Mouse (Mus musculus) limb, embryonic 15.5 days (tissue): ENCODE measurements around the gene Ubqln3. TPM values are rescaled to one million over a fixed set of nuclear protein-coding genes. Genes with fewer than 3 reads are reported as not detected.

ENCODE experiments used
- ATAC-seq: fragments of 200-750 bp; cut with Nextera tagmentation; 2 replicates; pipeline ENCODE4 v1.8.0; 2017; ENCODE audit warnings: low read depth, moderate TSS enrichment; ENCODE audit not compliant: insufficient number of reproducible peaks, low FRiP score, low TSS enrichment
- H3K27ac ChIP-seq: fragments of 300-500 bp; sonication (generic); 2 replicates; pipeline ENCODE4 v1.5.1; 2015; ENCODE audit warnings: moderate library complexity, mild to moderate bottlenecking, inconsistent platforms
- H3K27me3 ChIP-seq: fragments of 300-500 bp; sonication (generic); 2 replicates; pipeline ENCODE4 v1.6.1; 2015; ENCODE audit warnings: inconsistent platforms
- H3K36me3 ChIP-seq: fragments of 300-500 bp; sonication (generic); 2 replicates; pipeline ENCODE4 v1.6.1; 2015; ENCODE audit warnings: inconsistent platforms
- H3K4me1 ChIP-seq: fragments of 300-500 bp; sonication (generic); 2 replicates; pipeline ENCODE4 v1.6.1; 2015; ENCODE audit warnings: inconsistent platforms
- H3K4me2 ChIP-seq: fragments of 300-500 bp; sonication (generic); 2 replicates; pipeline ENCODE4 v1.6.1; 2015; ENCODE audit warnings: mild to moderate bottlenecking, inconsistent platforms
- H3K4me3 ChIP-seq: fragments of 300-500 bp; sonication (generic); 2 replicates; pipeline ENCODE4 v1.5.1; 2015; ENCODE audit warnings: mild to moderate bottlenecking, inconsistent platforms
- H3K9ac ChIP-seq: fragments of 300-500 bp; sonication (generic); 2 replicates; pipeline ENCODE4 v1.6.1; 2015; ENCODE audit warnings: inconsistent platforms
- H3K9me3 ChIP-seq: fragments of 300-500 bp; sonication (generic); 2 replicates; pipeline ENCODE4 v1.6.1; 2016; ENCODE audit warnings: inconsistent platforms
- WGBS: fragments of 180-500 bp; shearing (Covaris S2); methylation state at CpG from one replicate; pipeline ENCODE4 v1.1.7; 2015; 5-methylcytosine and 5-hydroxymethylcytosine counted together
- polyA plus RNA-seq: library from polyadenylated mRNA; unstranded; fragments of >200 nt; fragmentation: Nextera tagmentation; extraction: Ambion mirVana; gene quantifications from 2 replicates; pipeline ENCODE4 v1.2.1, GENCODE M21; 2015

Gene Ubqln3
- polyA plus RNA-seq: not detected in 2 replicates

GRCm38 (mm10) chr7:104143179-104143578 lies at the start of gene Ubqln3:
Gene Ubqln3, minus strand, starts transcription at chr7:104143279.
- H3K36me3 ChIP-seq: no peaks in the 10 kb centered on the region
- WGBS: 70% methylated on average over 3 of the region's 3 CpGs
- H3K4me2 ChIP-seq: no peak within 1 kb of the TSS
- H3K4me1 ChIP-seq: no peaks in the 10 kb centered on the region
- no peaks in the 10 kb centered on the region for H3K27me3 ChIP-seq
- no peak within 1 kb of the TSS for H3K4me3 ChIP-seq
- no peak for ATAC-seq
- no peak within 1 kb of the TSS for H3K9ac ChIP-seq
- H3K27ac ChIP-seq: no peak within 1 kb of the TSS
- H3K9me3 ChIP-seq: no peaks in the 10 kb centered on the region

GRCm38 (mm10) chr7:104191275-104191674 lies 48.2 kb upstream of the Ubqln3 start:
- no peaks in the 10 kb centered on the region for H3K4me1 ChIP-seq
- 58% methylated on average over 9 of the region's 9 CpGs for WGBS
- H3K27me3 ChIP-seq: no peaks in the 10 kb centered on the region
- H3K9ac ChIP-seq: no peak overlapping the region
- no peak overlapping the region for H3K27ac ChIP-seq
- ATAC-seq: no peak
- H3K36me3 ChIP-seq: no peaks in the 10 kb centered on the region
- no peak overlapping the region for H3K4me2 ChIP-seq
- no peak overlapping the region for H3K4me3 ChIP-seq
- no peaks in the 10 kb centered on the region for H3K9me3 ChIP-seq

GRCm38 (mm10) chr7:104183292-104183691 lies 40.2 kb upstream of the Ubqln3 start, which contains the start of gene Olfr648:
Gene Olfr648, minus strand, starts transcription at chr7:104183392.
- Histone ChIP-seq H3K9me3 (no peaks in the 10 kb centered on the region), H3K9ac (no peak within 1 kb of the TSS), H3K4me3 (no peak within 1 kb of the TSS), H3K4me2 (no peak within 1 kb of the TSS), H3K27ac (no peak within 1 kb of the TSS), H3K27me3 (no peaks in the 10 kb centered on the region), H3K4me1 (no peaks in the 10 kb centered on the region), H3K36me3 (no peaks in the 10 kb centered on the region)
- WGBS: 82% methylated on average over 2 of the region's 2 CpGs
- ATAC-seq: no peak

GRCm38 (mm10) chr7:104179074-104179473 lies 36.0 kb upstream of the Ubqln3 start:
- H3K9ac ChIP-seq: no peak overlapping the region
- no peaks in the 10 kb centered on the region for H3K4me1 ChIP-seq
- H3K36me3 ChIP-seq: no peaks in the 10 kb centered on the region
- H3K9me3 ChIP-seq: no peaks in the 10 kb centered on the region
- H3K4me3 ChIP-seq: no peak overlapping the region
- 80% methylated on average over 1 of the region's 1 CpGs for WGBS
- no peak for ATAC-seq
- H3K27me3 ChIP-seq: no peaks in the 10 kb centered on the region
- H3K4me2 ChIP-seq: no peak overlapping the region
- no peak overlapping the region for H3K27ac ChIP-seq

- Histone ChIP-seq H3K4me2 (no peak overlapping the region), H3K9me3 (no peaks in the 10 kb centered on the region), H3K36me3 (no peaks in the 10 kb centered on the region), H3K4me1 (no peaks in the 10 kb centered on the region), H3K4me3 (no peak overlapping the region), H3K27ac (no peak overlapping the region), H3K9ac (no peak overlapping the region), H3K27me3 (no peaks in the 10 kb centered on the region)
- ATAC-seq: no peak
- 68% methylated on average over 5 of the region's 5 CpGs for WGBS
These were observed 35.5 kb upstream of the Ubqln3 start for GRCm38 (mm10) chr7:104178422-104179054.

GRCm38 (mm10) chr7:104175085-104175484 lies 32.0 kb upstream of the Ubqln3 start:
- Histone ChIP-seq H3K9ac (no peak overlapping the region), H3K4me1 (no peaks in the 10 kb centered on the region), H3K27ac (no peak overlapping the region), H3K4me2 (no peak overlapping the region), H3K4me3 (no peak overlapping the region), H3K9me3 (no peaks in the 10 kb centered on the region), H3K27me3 (no peaks in the 10 kb centered on the region), H3K36me3 (no peaks in the 10 kb centered on the region)
- no peak for ATAC-seq
- 90% methylated on average over 1 of the region's 1 CpGs for WGBS

GRCm38 (mm10) chr7:104169634-104170204 lies 26.6 kb upstream of the Ubqln3 start:
- ATAC-seq: 0 out of 2 replicates have a peak, but pooled peaks have one; percentile 27
- H3K9me3 ChIP-seq: no peaks in the 10 kb centered on the region
- H3K27me3 ChIP-seq: no peaks in the 10 kb centered on the region
- 0 out of 2 replicates have a peak, but pooled peaks cover 3% of the 10 kb centered on the region for H3K4me1 ChIP-seq
- H3K27ac ChIP-seq: no peak overlapping the region
- H3K4me2 ChIP-seq: no peak overlapping the region
- H3K9ac ChIP-seq: no peak overlapping the region
- H3K4me3 ChIP-seq: no peak overlapping the region
- WGBS: 56% methylated on average over 6 of the region's 6 CpGs
- H3K36me3 ChIP-seq: no peaks in the 10 kb centered on the region

- WGBS: 80% methylated on average over 6 of the region's 6 CpGs
- Histone ChIP-seq H3K36me3 (no peaks in the 10 kb centered on the region), H3K27me3 (no peaks in the 10 kb centered on the region), H3K9ac (no peak overlapping the region), H3K9me3 (no peaks in the 10 kb centered on the region), H3K4me2 (no peak overlapping the region), H3K27ac (no peak overlapping the region), H3K4me3 (no peak overlapping the region), H3K4me1 (0 out of 2 replicates have a peak, but pooled peaks cover 3% of the 10 kb centered on the region)
- no peak for ATAC-seq
These were observed 24.0 kb upstream of the Ubqln3 start for GRCm38 (mm10) chr7:104167105-104167504.

- no peak within 1 kb of the TSS for H3K4me3 ChIP-seq
- H3K4me1 ChIP-seq: no peaks in the 10 kb centered on the region
- H3K36me3 ChIP-seq: no peaks in the 10 kb centered on the region
- 75% methylated on average over 2 of the region's 2 CpGs for WGBS
- no peak within 1 kb of the TSS for H3K27ac ChIP-seq
- no peaks in the 10 kb centered on the region for H3K9me3 ChIP-seq
- no peak within 1 kb of the TSS for H3K4me2 ChIP-seq
- no peak for ATAC-seq
- no peak within 1 kb of the TSS for H3K9ac ChIP-seq
- no peaks in the 10 kb centered on the region for H3K27me3 ChIP-seq
These were observed 7.4 kb upstream of the Ubqln3 start, which contains the start of gene Ubqlnl for GRCm38 (mm10) chr7:104150456-104150855. Gene Ubqlnl, minus strand, starts transcription at chr7:104150556.

- no peak within 1 kb of the TSS for H3K4me2 ChIP-seq
- WGBS: 81% methylated on average over 5 of the region's 5 CpGs
- no peak within 1 kb of the TSS for H3K4me3 ChIP-seq
- H3K27me3 ChIP-seq: no peaks in the 10 kb centered on the region
- ATAC-seq: no peak
- no peaks in the 10 kb centered on the region for H3K36me3 ChIP-seq
- no peaks in the 10 kb centered on the region for H3K9me3 ChIP-seq
- H3K27ac ChIP-seq: no peak within 1 kb of the TSS
- no peak within 1 kb of the TSS for H3K9ac ChIP-seq
- H3K4me1 ChIP-seq: no peaks in the 10 kb centered on the region
These were observed 5.8 kb downstream of the Ubqln3 start, which contains the start of gene Olfr643 for GRCm38 (mm10) chr7:104137305-104137704. Gene Olfr643, minus strand, starts transcription at chr7:104137405.

GRCm38 (mm10) chr7:104129726-104130125 lies 13.4 kb downstream of the Ubqln3 start, which contains the start of gene Ubqln5:
Gene Ubqln5, minus strand, starts transcription at chr7:104129826.
- Histone ChIP-seq H3K4me1 (no peaks in the 10 kb centered on the region), H3K4me3 (no peak within 1 kb of the TSS), H3K9ac (no peak within 1 kb of the TSS), H3K4me2 (no peak within 1 kb of the TSS), H3K36me3 (no peaks in the 10 kb centered on the region), H3K27ac (no peak within 1 kb of the TSS), H3K27me3 (no peaks in the 10 kb centered on the region), H3K9me3 (no peaks in the 10 kb centered on the region; the same call in 1 of the 2 replicates)
- WGBS: 90% methylated on average over 5 of the region's 5 CpGs
- ATAC-seq: no peak

GRCm38 (mm10) chr7:104104757-104104972 lies 38.4 kb downstream of the Ubqln3 start, which contains the start of gene Olfr646:
Gene Olfr646, plus strand, starts transcription at chr7:104104873.
- H3K27me3 ChIP-seq: no peaks in the 10 kb centered on the region
- H3K4me2 ChIP-seq: no peak within 1 kb of the TSS
- ATAC-seq: no peak
- no peaks in the 10 kb centered on the region for H3K9me3 ChIP-seq
- no peak within 1 kb of the TSS for H3K9ac ChIP-seq
- no peak within 1 kb of the TSS for H3K4me3 ChIP-seq
- no peaks in the 10 kb centered on the region for H3K4me1 ChIP-seq
- no peaks in the 10 kb centered on the region for H3K36me3 ChIP-seq
- H3K27ac ChIP-seq: no peak within 1 kb of the TSS
